Mouse (Mus musculus) myocyte (in vitro differentiated cells): ENCODE measurements at regions not wholly inside any gene's neighbourhood (a gene's known extent, or its start where the extent isn't known, plus 50 kb on each side); places are given as distances from the start of the nearest gene placed in this dataset.

Experiments used
- CEBPB ChIP-seq: IDR thresholded peaks from 2 replicates; pipeline ENCODE4 v1.6.1; 2011; ENCODE audit warnings: mild to moderate bottlenecking, moderate library complexity; ENCODE audit not compliant: poor library complexity, insufficient read depth, severe bottlenecking
- E2F4 ChIP-seq: IDR thresholded peaks from one replicate; pipeline ENCODE4 v1.6.1; 2011; ENCODE audit warnings: mild to moderate bottlenecking, control low read depth, moderate library complexity; ENCODE audit not compliant: insufficient read depth
- POLR2A ChIP-seq: IDR thresholded peaks from one replicate; pipeline ENCODE4 v1.6.1; 2011; ENCODE audit warnings: low read depth, mild to moderate bottlenecking, control low read depth, moderate library complexity; ENCODE audit not compliant: insufficient read length
- POLR2AphosphoS2 ChIP-seq: IDR thresholded peaks from one replicate; pipeline ENCODE4 v1.6.1; 2011; ENCODE audit warnings: low read depth, control low read depth; ENCODE audit not compliant: insufficient read length
- REST ChIP-seq: IDR thresholded peaks from one replicate; pipeline ENCODE4 v1.6.1; 2011; ENCODE audit warnings: mild to moderate bottlenecking, control low read depth, moderate library complexity; ENCODE audit not compliant: insufficient read depth, insufficient read length
- SRF ChIP-seq: IDR thresholded peaks from one replicate; pipeline ENCODE4 v1.6.1; 2011; ENCODE audit warnings: low read depth; ENCODE audit not compliant: control insufficient read depth, insufficient read length
- TCF12 ChIP-seq: IDR thresholded peaks from one replicate; pipeline ENCODE4 v1.6.1; 2011; ENCODE audit warnings: mild to moderate bottlenecking, control low read depth; ENCODE audit not compliant: poor library complexity, insufficient read depth, severe bottlenecking
- USF1 ChIP-seq: IDR thresholded peaks from one replicate; pipeline ENCODE4 v1.6.1; 2011; ENCODE audit warnings: low read depth, mild to moderate bottlenecking, control low read depth, moderate library complexity

GRCm38 (mm10) chr7:36526148-36526547, 171.8 kb upstream of the Tshz3 start:
- TF ChIP-seq POLR2AphosphoS2: no peak
- no peak for TF ChIP-seq POLR2A
- TF ChIP-seq TCF12: no peak
- TF ChIP-seq USF1: no peak
- no peak for TF ChIP-seq REST
- no peak for TF ChIP-seq CEBPB
- no peak for TF ChIP-seq E2F4
- no peak for TF ChIP-seq SRF
